Mouse (Mus musculus) heart, embryonic 16.5 days (tissue): ENCODE data around the gene Sik3. TPM values are rescaled to one million over a fixed set of nuclear protein-coding genes. Genes with fewer than 3 reads are reported as not detected.
"Not testable (repeated sequence)": the region's sequence is repeated elsewhere in the genome, so short reads cannot be mapped to it uniquely, and the experiment has no call there.

Experiments used
- ATAC-seq: fragments of 200-750 bp; cut with Nextera tagmentation; replicated peaks from 2 replicates; pipeline ENCODE4 v1.8.0; 2017; ENCODE audit warnings: moderate number of reproducible peaks; ENCODE audit not compliant: insufficient read depth, low FRiP score; ENCODE audit errors: extremely low read depth
- H3K27ac ChIP-seq: fragments of 300-500 bp; sonication (generic); 2 replicates; pipeline ENCODE4 v1.5.1; 2014; ENCODE audit warnings: mild to moderate bottlenecking, low read length, control low read depth, moderate library complexity
- H3K27me3 ChIP-seq: fragments of 300-500 bp; sonication (generic); 2 replicates; pipeline ENCODE4 v1.6.1; 2014; ENCODE audit warnings: low read length, mixed read lengths; ENCODE audit not compliant: control insufficient read depth, insufficient read depth
- H3K36me3 ChIP-seq: fragments of 300-500 bp; sonication (generic); 2 replicates; pipeline ENCODE4 v1.6.1; 2014; ENCODE audit not compliant: control insufficient read depth, insufficient read depth
- H3K4me1 ChIP-seq: fragments of 300-500 bp; sonication (generic); 2 replicates; pipeline ENCODE4 v1.6.1; 2014; ENCODE audit warnings: low read length, mixed read lengths; ENCODE audit not compliant: control insufficient read depth, insufficient read depth
- H3K4me2 ChIP-seq: fragments of 300-500 bp; sonication (generic); 2 replicates; pipeline ENCODE4 v1.6.1; 2014; ENCODE audit warnings: low read depth, mild to moderate bottlenecking, control low read depth, low read length
- H3K4me3 ChIP-seq: fragments of 300-500 bp; sonication (generic); 2 replicates; pipeline ENCODE4 v1.5.1; 2014; ENCODE audit warnings: mild to moderate bottlenecking, control low read depth, low read length
- H3K9ac ChIP-seq: fragments of 300-500 bp; sonication (generic); 2 replicates; pipeline ENCODE4 v1.6.1; 2014; ENCODE audit warnings: low read length, control low read depth
- H3K9me3 ChIP-seq: fragments of 300-500 bp; sonication (generic); replicated peaks from 2 replicates; pipeline ENCODE4 v1.6.1; 2016; ENCODE audit warnings: low read length; ENCODE audit not compliant: control insufficient read depth
- WGBS: fragments of 180-500 bp; shearing (Covaris S2); extraction: QIAGEN DNeasy Blood & Tissue Kit; methylation state at CpG from one replicate; pipeline ENCODE4 v1.1.7; 2014; 5-methylcytosine and 5-hydroxymethylcytosine counted together
- polyA plus RNA-seq: library from polyadenylated mRNA; unstranded; fragments of >200 nt; fragmentation: Nextera tagmentation; extraction: Ambion mirVana; gene quantifications from 2 replicates; pipeline ENCODE4 v1.2.1, GENCODE M21; 2015

Gene Sik3
- polyA plus RNA-seq, 1 experiment from 2014 or later, result 5.1 TPM

- 75% methylated on average over 6 of the region's 6 CpGs for WGBS
- Histone ChIP-seq H3K36me3 (peaks cover 2% of the 10 kb centered on the region; the same call in 1 of the 2 replicates), H3K4me2 (no peak overlapping the region), H3K27ac (peak overlapping the region; percentile 82), H3K9ac (no peak overlapping the region), H3K4me3 (no peak overlapping the region), H3K4me1 (peaks cover 24% of the 10 kb centered on the region), H3K9me3 (peaks cover 3% of the 10 kb centered on the region; the same call in 1 of the 2 replicates), H3K27me3 (no peaks in the 10 kb centered on the region)
- no peak for ATAC-seq
These were observed 108.0 kb downstream of the Sik3 start for GRCm38 (mm10) chr9:46120468-46121253.

GRCm38 (mm10) chr9:46121486-46121885 is 108.9 kb downstream of the Sik3 start:
- Histone ChIP-seq H3K4me3 (no peak overlapping the region), H3K27me3 (no peaks in the 10 kb centered on the region), H3K4me1 (peaks cover 21% of the 10 kb centered on the region), H3K9ac (no peak overlapping the region), H3K4me2 (no peak overlapping the region), H3K9me3 (peaks cover 3% of the 10 kb centered on the region; the same call in 1 of the 2 replicates), H3K36me3 (peaks cover 2% of the 10 kb centered on the region; the same call in 1 of the 2 replicates), H3K27ac (no peak overlapping the region; the same call in 1 of the 2 replicates)
- 77% methylated on average over 4 of the region's 4 CpGs for WGBS
- ATAC-seq, result no peak

GRCm38 (mm10) chr9:46122731-46123130 is 110.1 kb downstream of the Sik3 start:
- Histone ChIP-seq H3K27ac (peak overlapping the region; percentile 58), H3K9me3 (peaks cover 3% of the 10 kb centered on the region; the same call in 1 of the 2 replicates), H3K4me3 (no peak overlapping the region), H3K27me3 (no peaks in the 10 kb centered on the region), H3K4me2 (no peak overlapping the region), H3K36me3 (peaks cover 2% of the 10 kb centered on the region; the same call in 1 of the 2 replicates), H3K9ac (no peak overlapping the region), H3K4me1 (peaks cover 21% of the 10 kb centered on the region)
- ATAC-seq, result no peak
- 60% methylated on average over 9 of the region's 9 CpGs for WGBS

GRCm38 (mm10) chr9:46126295-46126694 is 113.7 kb downstream of the Sik3 start:
- H3K4me2 ChIP-seq, result no peak overlapping the region
- peaks cover 2% of the 10 kb centered on the region; the same call in 1 of the 2 replicates for H3K36me3 ChIP-seq
- 91% methylated on average over 2 of the region's 2 CpGs for WGBS
- no peaks in the 10 kb centered on the region for H3K27me3 ChIP-seq
- H3K4me1 ChIP-seq, result peaks cover 8% of the 10 kb centered on the region
- no peak for ATAC-seq
- no peak overlapping the region for H3K27ac ChIP-seq
- H3K9me3 ChIP-seq, result no peaks in the 10 kb centered on the region
- H3K4me3 ChIP-seq, result no peak overlapping the region
- no peak overlapping the region for H3K9ac ChIP-seq

- H3K36me3 ChIP-seq, result peaks cover 2% of the 10 kb centered on the region; the same call in 1 of the 2 replicates
- no peak for ATAC-seq
- H3K9ac ChIP-seq, result no peak overlapping the region
- H3K4me1 ChIP-seq, result peaks cover 8% of the 10 kb centered on the region
- H3K27ac ChIP-seq, result no peak overlapping the region
- no peaks in the 10 kb centered on the region for H3K27me3 ChIP-seq
- no peaks in the 10 kb centered on the region for H3K9me3 ChIP-seq
- WGBS, result 68% methylated on average over 5 of the region's 5 CpGs
- no peak overlapping the region for H3K4me3 ChIP-seq
- no peak overlapping the region for H3K4me2 ChIP-seq
These were observed 114.7 kb downstream of the Sik3 start for GRCm38 (mm10) chr9:46127326-46127725.

GRCm38 (mm10) chr9:46129241-46129640 is 116.6 kb downstream of the Sik3 start:
- Histone ChIP-seq H3K9ac (no peak overlapping the region), H3K4me1 (peaks cover 5% of the 10 kb centered on the region), H3K4me3 (no peak overlapping the region), H3K27ac (no peak overlapping the region), H3K9me3 (no peaks in the 10 kb centered on the region), H3K36me3 (peaks cover 1% of the 10 kb centered on the region; the same call in 1 of the 2 replicates), H3K27me3 (no peaks in the 10 kb centered on the region), H3K4me2 (no peak overlapping the region)
- ATAC-seq, result no peak
- 65% methylated on average over 2 of the region's 2 CpGs for WGBS

GRCm38 (mm10) chr9:46132821-46133220 is 120.2 kb downstream of the Sik3 start:
- not testable (repeated sequence) for ATAC-seq

GRCm38 (mm10) chr9:46138831-46139230 is 126.2 kb downstream of the Sik3 start:
- Histone ChIP-seq H3K36me3 (no peaks in the 10 kb centered on the region), H3K27ac (no peak overlapping the region), H3K4me3 (no peak overlapping the region), H3K4me1 (peaks cover 14% of the 10 kb centered on the region), H3K9ac (no peak overlapping the region), H3K9me3 (no peaks in the 10 kb centered on the region), H3K4me2 (no peak overlapping the region), H3K27me3 (no peaks in the 10 kb centered on the region)
- no peak for ATAC-seq
- 73% methylated on average over 6 of the region's 6 CpGs for WGBS

More at GRCm38 (mm10) chr9:46132821-46133220, 120.2 kb downstream of the Sik3 start:
- not testable (repeated sequence) for H3K27me3 ChIP-seq, H3K4me1 ChIP-seq, H3K36me3 ChIP-seq, H3K9me3 ChIP-seq, H3K4me3 ChIP-seq, H3K4me2 ChIP-seq, H3K27ac ChIP-seq, H3K9ac ChIP-seq

- Histone ChIP-seq H3K27ac (no peak overlapping the region), H3K4me3 (no peak overlapping the region), H3K4me2 (no peak overlapping the region), H3K36me3 (no peaks in the 10 kb centered on the region), H3K9me3 (no peaks in the 10 kb centered on the region), H3K27me3 (no peaks in the 10 kb centered on the region), H3K4me1 (peaks cover 14% of the 10 kb centered on the region), H3K9ac (no peak overlapping the region)
- no peak for ATAC-seq
- 73% methylated on average over 1 of the region's 1 CpGs for WGBS
These were observed 128.2 kb downstream of the Sik3 start for GRCm38 (mm10) chr9:46140811-46141210.
